Mouse (Mus musculus): ENCODE data around the gene Macrod2.

Gene Macrod2

GRCm38 (mm10) chr2:141490518-141490917, 1095.4 kb downstream of the Macrod2 start:
- CTCF ChIA-PET = no interaction called here
- POLR2A ChIA-PET = no interaction called here

DNA sequence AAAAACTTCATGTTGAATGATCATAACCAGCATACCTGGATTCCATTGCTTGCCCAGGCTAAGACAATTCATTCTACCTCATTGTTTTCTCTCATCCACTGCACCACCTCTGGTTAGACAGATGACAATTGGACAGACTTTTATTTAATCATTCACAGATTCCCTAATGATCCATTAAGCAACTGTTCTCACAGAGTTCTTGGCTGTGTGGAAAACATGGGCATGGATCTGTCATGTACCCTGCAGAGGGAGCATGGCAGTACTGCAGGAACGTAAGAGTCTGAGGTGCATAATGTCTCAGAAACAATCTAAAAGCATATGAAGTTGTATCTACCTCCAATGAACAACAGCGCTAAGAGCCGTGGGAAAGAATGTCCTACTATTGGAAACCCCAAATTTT, 1110.3 kb downstream of the Macrod2 start:
- ChIA-PET POLR2A (no interaction called here), CTCF (no interaction called here)

GRCm38 (mm10) chr2:141507929-141508897, 1113.1 kb downstream of the Macrod2 start:
- CTCF ChIA-PET = no interaction called here
- POLR2A ChIA-PET = interaction anchor here in 1 of 4 experiments (0.5 kb wide), 1 partner anchor 49 kb away, joined by 4 read pairs; no protein-coding TSS in a partner anchor

DNA sequence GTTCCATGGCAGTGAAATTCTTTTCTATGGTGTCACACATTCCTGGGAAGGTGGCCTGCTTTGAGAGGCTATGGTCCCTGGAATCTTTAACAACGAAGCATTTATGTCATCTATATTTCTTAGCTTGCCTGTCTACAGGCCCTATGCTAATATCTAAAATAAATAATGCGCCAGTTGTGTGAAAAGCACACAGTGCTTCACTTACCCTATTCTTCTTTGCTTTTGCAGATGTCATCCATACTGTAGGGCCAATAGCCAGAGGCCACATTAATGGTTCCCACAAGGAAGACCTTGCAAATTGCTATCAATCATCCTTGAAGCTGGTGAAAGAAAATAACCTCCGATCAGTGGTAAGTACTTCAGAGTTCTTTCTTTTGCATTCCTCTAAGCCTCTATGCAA, 1119.9 kb downstream of the Macrod2 start:
- CTCF ChIA-PET = no interaction called here
- POLR2A ChIA-PET = no interaction called here

- CTCF ChIA-PET = interaction anchor here in 1 of 4 experiments (0.6 kb wide), 1 partner anchor 114 kb away, joined by 3 read pairs; no protein-coding TSS in a partner anchor
- POLR2A ChIA-PET = no interaction called here
Measured at GRCm38 (mm10) chr2:141522081-141522480, 1127.0 kb downstream of the Macrod2 start.

DNA sequence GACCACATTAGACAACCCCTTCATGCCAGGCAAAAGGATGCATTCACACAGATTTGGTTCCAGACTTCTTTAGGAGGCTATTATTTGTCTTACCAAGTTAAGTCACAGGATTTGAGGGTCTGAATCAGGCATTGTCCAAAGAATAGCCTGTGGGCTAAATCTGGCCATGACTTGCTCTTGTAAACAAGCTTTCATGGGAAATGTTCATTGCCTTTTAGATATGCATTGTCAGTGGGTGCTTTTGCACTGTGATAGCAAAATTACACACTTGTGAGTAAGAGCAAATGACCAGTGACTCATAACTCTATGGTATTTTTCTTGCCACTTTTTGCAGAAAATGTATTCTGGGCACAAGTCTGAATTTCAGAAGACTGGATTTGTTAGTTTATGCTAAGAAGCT, 1150.8 kb downstream of the Macrod2 start:
- CTCF ChIA-PET = no interaction called here
- POLR2A ChIA-PET = no interaction called here

- CTCF ChIA-PET = no interaction called here
- POLR2A ChIA-PET = no interaction called here
Measured at GRCm38 (mm10) chr2:141551701-141552100, 1156.6 kb downstream of the Macrod2 start.

- CTCF ChIA-PET = no interaction called here
- POLR2A ChIA-PET = no interaction called here
Measured at GRCm38 (mm10) chr2:141556747-141557146, 1161.6 kb downstream of the Macrod2 start.

- ChIA-PET POLR2A (interaction anchor here in 1 of 4 experiments (0.7 kb wide), 1 partner anchor 452 kb away, joined by 4 read pairs; no protein-coding TSS in a partner anchor), CTCF (no interaction called here)
Measured at GRCm38 (mm10) chr2:141558242-141558827, 1163.2 kb downstream of the Macrod2 start.

- ChIA-PET CTCF (no interaction called here), POLR2A (no interaction called here)
Measured at GRCm38 (mm10) chr2:141565986-141566385, 1170.9 kb downstream of the Macrod2 start.

GRCm38 (mm10) chr2:141571360-141571759, 1176.3 kb downstream of the Macrod2 start:
- CTCF ChIA-PET = no interaction called here
- POLR2A ChIA-PET = interaction anchor here in 1 of 4 experiments (0.6 kb wide), 1 partner anchor 1283 kb away, joined by 3 read pairs; no protein-coding TSS in a partner anchor

- ChIA-PET POLR2A (no interaction called here), CTCF (no interaction called here)
Measured at GRCm38 (mm10) chr2:141578206-141578605, 1183.1 kb downstream of the Macrod2 start.

GRCm38 (mm10) chr2:141582431-141582830, 1187.3 kb downstream of the Macrod2 start:
- ChIA-PET POLR2A (interaction anchor here in 1 of 4 experiments (0.8 kb wide), 1 partner anchor 27 kb away, joined by 6 read pairs; no protein-coding TSS in a partner anchor), CTCF (no interaction called here)

DNA sequence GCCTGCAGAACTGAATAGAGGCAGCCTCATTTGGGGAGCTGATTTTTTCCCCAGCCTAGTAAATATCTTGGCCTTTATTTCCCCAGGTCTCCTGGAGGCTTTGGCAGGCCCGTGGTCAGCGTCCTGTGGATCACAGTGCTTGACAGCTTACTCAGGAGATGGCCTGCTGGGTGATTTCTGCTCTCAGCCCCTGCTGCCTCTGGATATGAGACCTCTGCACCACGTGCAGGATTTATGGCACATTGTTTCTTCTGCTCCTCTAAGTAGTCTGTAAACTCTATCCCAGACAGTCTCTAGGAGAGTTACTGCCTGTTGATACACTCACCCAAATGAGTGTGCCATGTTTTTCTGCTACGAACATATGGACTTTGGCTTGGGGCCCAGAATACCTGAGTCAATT, 1187.8 kb downstream of the Macrod2 start:
- ChIA-PET POLR2A (interaction anchor here in 1 of 4 experiments (0.8 kb wide), 1 partner anchor 27 kb away, joined by 6 read pairs; no protein-coding TSS in a partner anchor), CTCF (no interaction called here)

DNA sequence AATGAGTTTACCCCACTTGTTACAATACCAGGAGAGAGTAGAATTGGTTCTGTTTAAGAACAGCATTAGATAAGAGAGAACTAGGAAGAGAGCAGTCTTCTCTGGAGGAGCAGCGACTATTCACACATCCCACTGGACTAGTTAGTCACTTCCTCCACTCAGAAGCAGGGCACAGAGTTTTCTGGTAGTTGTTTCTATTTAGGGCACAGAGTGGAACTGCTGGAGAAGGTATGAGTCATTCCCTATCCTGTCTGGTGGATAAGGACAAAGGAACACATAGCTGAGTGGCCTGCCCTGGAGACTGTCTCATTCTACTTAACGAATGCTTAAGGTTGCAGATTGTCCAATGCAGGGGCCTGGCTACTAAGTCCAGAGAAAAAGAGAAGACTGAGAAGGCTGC, 1192.2 kb downstream of the Macrod2 start:
- ChIA-PET CTCF (no interaction called here), POLR2A (no interaction called here)

- CTCF ChIA-PET = no interaction called here
- POLR2A ChIA-PET = no interaction called here
Measured at GRCm38 (mm10) chr2:141591326-141591725, 1196.2 kb downstream of the Macrod2 start.

- POLR2A ChIA-PET = no interaction called here
- CTCF ChIA-PET = no interaction called here
Measured at GRCm38 (mm10) chr2:141594811-141595210, 1199.7 kb downstream of the Macrod2 start.

DNA sequence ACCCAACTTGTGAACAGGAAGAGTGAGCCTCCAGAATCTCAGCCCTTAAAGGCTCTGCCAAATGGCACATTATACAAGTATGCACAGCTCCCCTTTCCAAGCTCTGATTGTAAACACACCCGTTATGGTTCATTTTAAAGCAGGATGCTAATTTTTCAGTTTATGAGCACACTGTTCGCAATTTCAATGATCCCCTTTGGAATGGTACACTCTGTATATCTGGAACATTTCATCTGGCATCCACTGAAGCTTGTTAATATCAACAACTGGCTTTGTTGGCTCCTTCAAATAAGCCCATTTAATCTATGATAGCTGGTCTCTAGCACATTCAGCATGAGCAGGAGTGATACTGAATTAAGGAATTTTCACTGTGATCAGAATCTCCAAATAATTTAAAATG, 1222.6 kb downstream of the Macrod2 start:
- POLR2A ChIA-PET = interaction anchor here in 1 of 4 experiments (0.6 kb wide), 1 partner anchor 1301 kb away, joined by 3 read pairs; no protein-coding TSS in a partner anchor

GRCm38 (mm10) chr2:141618257-141618656, 1223.1 kb downstream of the Macrod2 start:
- CTCF ChIA-PET = no interaction called here

More for the DNA sequence above, 1222.6 kb downstream of the Macrod2 start:
- CTCF ChIA-PET = no interaction called here

DNA sequence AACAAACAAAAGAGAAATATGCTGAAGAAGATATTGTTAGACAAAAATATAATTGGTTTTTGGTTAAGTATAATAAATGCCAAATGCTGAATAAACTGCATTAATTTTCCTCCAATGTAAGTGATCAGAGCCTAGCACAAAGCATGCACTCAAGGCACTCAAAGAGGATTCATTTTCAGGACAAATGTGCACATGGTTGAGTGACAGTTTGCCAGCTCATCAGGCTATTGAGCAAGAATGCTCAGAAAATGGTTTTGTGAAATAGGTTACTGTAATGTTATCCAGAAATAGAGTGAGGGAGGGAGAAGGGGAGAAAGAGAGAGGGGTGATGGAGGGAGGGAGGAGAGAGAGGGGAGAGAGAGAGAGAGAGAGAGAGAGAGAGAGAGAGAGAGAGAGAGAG, 1268.9 kb downstream of the Macrod2 start:
- ChIA-PET CTCF (no interaction called here), POLR2A (no interaction called here)

More at GRCm38 (mm10) chr2:141618257-141618656, 1223.1 kb downstream of the Macrod2 start:
- POLR2A ChIA-PET = no interaction called here

GRCm38 (mm10) chr2:141672814-141673213, 1277.7 kb downstream of the Macrod2 start:
- POLR2A ChIA-PET = no interaction called here
- CTCF ChIA-PET = interaction anchor here in 1 of 4 experiments (0.6 kb wide), 1 partner anchor 12 kb away, joined by 3 read pairs; no protein-coding TSS in a partner anchor

Measured in embryonic stem cell, embryonic (primary cell).